Mouse (Mus musculus): ENCODE measurements around the gene Piezo1.

- TF ChIP-seq CTCF (IDR thresholded peaks at IDR 0.05; ENCODE audit: control insufficient read depth, insufficient read depth, insufficient replicate concordance, low read depth, low read length) (no peak), POLR2A (IDR thresholded peaks at IDR 0.05; ENCODE audit: control insufficient read depth, low read depth, low read length) (no peak)
Observed at GRCm38 (mm10) chr8:122575735-122576647, 24.9 kb upstream of the Piezo1 start.

Data from testis, adult 2 months (tissue).